Mouse (Mus musculus): Measurements from ENCODE around the gene Idua.

DNA sequence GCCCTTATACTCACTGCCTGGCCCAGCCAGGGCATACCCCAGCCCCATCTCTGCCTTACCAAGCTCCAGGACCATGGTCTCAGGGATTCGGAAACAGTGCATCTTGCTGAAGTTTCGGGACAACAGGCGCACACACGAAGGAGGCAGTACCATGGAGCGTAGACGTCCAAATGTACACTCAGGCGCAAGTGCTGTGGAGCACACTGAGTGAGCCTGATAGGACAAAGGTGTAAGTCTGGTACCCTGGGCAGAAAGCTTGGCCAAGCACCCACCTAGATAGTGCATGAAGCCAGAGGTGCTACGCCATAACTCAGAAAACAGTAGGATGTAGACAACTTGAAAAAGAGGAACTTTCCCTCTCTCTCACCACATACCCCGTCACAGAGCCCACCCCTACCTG lies 4.8 kb upstream of the Idua start:
- TF ChIP-seq GATA2 (IDR thresholded peaks at IDR 0.05; ENCODE audit: borderline replicate concordance, low read depth, low read length): no peak
- TF ChIP-seq TAL1 (conservative IDR thresholded peaks at IDR 0.05; ENCODE audit: low read depth, low read length): no peak

Measured in G1E (cell line).